Mouse (Mus musculus) heart, postnatal 10 days (tissue): ENCODE results near the gene Slc25a21. TPM values are rescaled to one million over a fixed set of nuclear protein-coding genes. Genes with fewer than 3 reads are reported as not detected.

ENCODE experiments used
- DNase-seq, 2 experiments: peaks; one replicate each; pipeline ENCODE4 v3.0.0; 2021
- intact Hi-C: fragments of 180-260 bp; cut with DNase I; formaldehyde crosslinking; loops from one replicate; pipeline ENCODE4 v1.15.1; 2025
- total RNA-seq, 2 experiments: library from RNA; stranded (reverse); gene quantifications; 2 replicates each; pipeline ENCODE4 v1.2.3; 2021

The Slc25a21 gene
- total RNA-seq, 2 experiments from 2014 or later: 0.12 TPM

DNA sequence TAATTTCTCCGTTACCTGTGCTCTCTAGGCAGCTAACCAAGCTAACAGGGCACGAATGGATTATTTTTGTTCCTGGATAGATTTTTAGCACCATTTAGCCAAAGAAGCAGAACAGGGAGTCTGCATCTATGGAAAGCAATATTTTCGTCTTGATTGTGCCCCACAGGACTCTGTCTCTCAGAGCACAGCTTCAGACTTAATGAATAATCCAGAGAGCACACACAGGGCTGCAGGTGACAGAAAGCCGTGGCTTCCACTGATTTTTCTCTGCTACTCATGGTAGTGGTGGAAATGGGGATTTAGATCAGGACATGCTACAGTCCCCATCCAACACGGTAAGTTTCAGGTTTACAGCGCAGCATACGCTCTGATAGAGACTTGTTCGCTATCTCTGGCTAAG is 299.3 kb downstream of the Slc25a21 start:
- intact Hi-C loops: no loop called here
- DNase-seq: no peak

DNA sequence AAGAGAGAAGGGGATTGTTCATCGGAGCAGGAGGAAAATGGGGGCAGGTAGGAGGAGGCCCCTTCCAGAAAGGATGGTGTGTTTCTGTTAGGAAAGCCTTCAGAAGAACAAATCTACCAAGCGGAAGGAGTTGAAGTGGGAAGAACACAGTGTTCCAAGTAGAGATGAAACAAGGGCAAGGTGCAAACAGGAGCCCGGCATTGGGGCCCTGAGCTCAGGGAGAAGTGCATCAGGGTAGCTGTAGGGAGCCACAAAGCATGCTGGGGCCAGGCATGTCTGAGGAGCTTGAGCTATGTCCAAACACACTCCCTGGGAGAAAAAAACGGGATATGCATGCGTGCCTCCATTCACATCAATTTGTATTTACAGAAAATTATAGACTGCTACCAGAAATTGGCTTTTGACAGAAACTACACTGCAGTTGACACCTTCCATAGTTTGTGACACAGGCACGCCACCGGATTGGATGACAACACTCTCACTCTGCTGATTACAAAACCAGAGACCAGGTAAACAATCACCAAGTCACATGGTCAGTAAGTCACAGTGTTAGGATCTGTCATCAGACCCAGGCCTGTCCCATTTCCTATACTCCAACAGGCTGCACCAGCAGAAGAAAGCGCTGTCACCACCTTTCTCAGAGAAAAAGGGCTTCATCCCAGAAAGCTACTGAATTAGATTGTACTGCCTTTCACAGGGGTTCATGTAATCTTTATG is 299.9 kb downstream of the Slc25a21 start:
- DNase-seq: no peak
- intact Hi-C loops: no loop called here

DNA sequence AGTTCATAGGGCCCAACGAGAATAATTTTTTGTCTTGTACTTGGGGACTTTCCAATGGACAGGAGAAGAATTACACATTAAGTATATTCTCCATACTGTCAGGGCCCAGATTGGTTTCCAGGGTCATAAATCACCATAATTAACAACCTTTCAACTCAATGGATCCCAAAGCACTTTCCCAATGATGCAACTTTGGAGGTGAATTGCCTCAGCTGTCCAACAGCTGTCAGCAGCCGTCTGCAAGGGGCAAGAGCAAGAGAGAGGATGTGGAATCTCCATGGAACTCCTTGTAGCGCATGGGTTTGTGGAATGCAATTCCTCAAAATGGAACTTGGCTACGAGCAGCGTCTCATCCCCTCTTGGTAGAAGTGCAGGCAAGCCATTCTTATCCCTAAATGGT is 302.3 kb downstream of the Slc25a21 start:
- DNase-seq: no peak
- intact Hi-C loops: no loop called here

DNA sequence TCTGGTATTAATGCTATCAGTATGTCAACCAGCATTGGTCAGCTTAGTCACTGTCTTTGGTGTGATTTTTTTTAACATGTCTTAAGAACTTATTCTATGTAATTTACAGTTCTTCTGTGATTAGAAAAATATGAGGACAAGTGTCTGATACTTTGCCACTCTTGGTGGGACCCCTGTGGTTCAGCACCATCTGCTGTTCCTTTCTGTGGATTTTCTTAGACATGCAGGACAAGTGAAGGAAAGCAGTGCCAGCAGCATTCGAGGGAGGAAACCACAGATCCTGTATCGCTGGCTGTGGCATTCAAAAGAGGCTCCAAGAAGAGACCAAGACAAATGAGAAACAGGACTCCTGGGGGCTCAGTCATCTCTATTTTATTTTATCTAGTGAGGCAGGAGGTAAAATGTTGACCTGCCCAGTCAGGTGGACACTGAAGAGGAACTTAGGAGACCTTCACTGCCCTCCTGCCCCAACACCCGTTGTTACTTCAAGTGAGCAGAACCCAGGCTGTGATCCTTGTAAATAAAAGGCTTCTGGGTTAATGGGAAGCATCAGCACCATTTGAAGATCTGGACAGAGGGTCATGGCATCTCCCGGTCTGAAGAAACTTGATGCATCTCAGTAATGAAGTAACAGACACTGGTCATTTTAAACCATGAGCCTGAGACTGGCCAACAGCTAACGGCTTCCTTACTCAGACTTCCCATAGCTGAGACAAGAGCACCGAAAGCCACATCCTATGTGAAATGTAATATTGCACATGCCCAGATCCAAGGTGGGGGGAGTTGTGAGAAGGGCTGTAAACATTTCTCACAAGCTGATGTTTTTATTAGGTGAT is 306.2 kb downstream of the Slc25a21 start:
- intact Hi-C loops: no loop called here
- DNase-seq: no peak

DNA sequence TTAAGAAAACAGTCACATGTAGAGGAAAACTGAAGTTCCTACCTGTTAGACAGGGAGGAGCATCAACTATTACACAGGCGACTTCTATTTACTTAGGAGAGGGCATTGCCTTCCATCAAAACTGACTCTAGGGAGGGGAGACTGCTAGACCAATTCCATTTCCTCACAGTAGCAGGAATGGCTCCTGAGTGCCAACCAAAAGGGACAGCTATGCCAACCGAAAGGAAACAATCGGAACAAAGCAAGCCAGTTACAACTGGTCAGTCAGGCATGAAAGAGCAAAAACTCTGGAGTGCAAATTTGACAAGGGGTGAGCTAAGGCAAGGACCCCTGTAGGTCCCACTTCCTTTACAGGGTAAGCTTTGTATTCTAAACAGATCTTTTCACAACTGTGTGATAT is 319.5 kb downstream of the Slc25a21 start:
- DNase-seq: no peak
- intact Hi-C loops: no loop called here

GRCm38 (mm10) chr12:56876549-56876948 is 320.7 kb downstream of the Slc25a21 start:
- intact Hi-C loops: no loop called here
- DNase-seq: no peak

GRCm38 (mm10) chr12:56873204-56873603 is 324.1 kb downstream of the Slc25a21 start:
- intact Hi-C loops: no loop called here
- DNase-seq: no peak

GRCm38 (mm10) chr12:56870569-56870968 is 326.7 kb downstream of the Slc25a21 start:
- DNase-seq: no peak
- intact Hi-C loops: no loop called here

DNA sequence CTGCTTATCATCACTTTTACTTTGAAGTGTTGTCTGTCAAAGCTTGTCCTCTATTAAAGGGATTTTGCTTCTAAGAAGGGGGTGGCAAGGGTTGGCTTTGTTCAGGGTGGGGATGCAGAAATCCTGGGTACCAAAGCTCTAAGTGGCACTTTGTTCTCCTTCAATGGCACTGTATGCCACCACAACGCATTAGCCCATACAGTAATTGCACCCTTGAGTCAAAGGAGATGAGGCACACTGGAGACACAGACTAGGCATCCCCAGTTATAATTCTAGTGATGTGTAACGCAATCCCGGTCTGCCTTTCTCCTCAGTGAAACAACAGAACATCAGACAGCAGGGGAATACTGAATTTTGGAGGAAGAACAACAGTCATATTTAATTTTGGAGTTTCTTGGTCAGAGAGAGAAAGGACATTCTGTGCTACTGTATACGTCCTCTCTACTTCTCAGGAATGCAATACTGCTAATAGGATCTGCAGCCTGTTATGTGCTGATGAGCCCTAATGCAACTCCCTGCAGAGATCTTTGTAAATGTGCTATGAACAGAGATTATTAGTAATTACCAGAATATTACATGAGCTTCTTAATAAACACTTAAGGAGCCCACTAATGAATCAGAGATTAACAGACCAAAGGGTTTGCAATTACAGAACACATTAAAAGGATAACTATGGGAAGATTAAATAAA is 333.3 kb downstream of the Slc25a21 start:
- intact Hi-C loops: no loop called here
- DNase-seq: no peak

- DNase-seq: no peak
- intact Hi-C loops: no loop called here
These were observed 344.6 kb downstream of the Slc25a21 start for GRCm38 (mm10) chr12:56852679-56853078.

- DNase-seq: no peak
- intact Hi-C loops: no loop called here
These were observed 345.8 kb downstream of the Slc25a21 start for GRCm38 (mm10) chr12:56851464-56851863.

DNA sequence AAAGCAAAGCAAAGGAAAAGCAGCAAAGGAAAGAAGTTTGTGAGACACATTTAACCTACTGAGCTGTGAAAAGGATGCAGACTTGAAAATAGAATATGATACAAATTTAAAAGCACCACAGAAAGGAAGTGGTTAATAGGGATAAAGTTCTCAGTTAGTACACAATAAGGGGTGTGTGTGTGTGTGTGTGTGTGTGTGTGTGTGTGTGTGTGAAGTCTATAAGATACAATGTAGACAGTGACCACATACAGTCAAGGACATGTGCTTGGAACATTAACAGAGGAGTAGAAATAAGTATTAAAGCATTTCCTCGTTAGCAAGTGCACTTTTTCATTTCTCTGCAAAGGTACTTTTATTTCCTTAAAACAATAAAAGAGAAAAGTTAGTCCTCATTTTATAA is 367.3 kb downstream of the Slc25a21 start:
- DNase-seq: no peak
- intact Hi-C loops: no loop called here

- no peak for DNase-seq
- intact Hi-C loops: no loop called here
These were observed 367.8 kb downstream of the Slc25a21 start for GRCm38 (mm10) chr12:56829455-56829883.

DNA sequence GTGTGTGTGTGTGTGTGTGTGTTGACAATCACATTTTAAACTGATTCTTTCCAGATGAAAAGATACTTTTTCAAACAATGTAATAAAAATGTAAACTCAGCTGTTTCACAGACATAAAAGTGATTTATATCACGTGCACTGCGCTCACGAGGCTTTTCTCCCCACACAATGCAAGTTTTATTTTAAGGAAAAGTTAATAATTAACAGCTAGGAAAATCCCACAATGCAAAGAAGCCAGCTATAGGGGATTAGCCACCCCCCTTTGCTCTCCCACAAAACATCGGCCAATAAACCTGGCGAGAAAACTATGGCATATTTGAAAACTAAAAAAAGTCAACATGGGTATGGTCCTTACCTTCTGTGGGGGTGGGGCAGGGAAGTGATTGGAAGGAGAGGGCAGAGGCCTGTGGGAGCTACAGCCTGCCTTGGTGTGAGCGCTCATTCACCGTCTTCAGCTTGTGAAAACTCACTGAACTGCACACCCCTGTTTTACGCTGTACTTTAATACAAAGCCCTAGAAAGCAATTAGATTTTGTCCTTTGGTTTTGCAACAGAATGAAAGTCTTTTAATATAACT is 369.4 kb downstream of the Slc25a21 start:
- DNase-seq: no peak
- intact Hi-C loops: no loop called here

DNA sequence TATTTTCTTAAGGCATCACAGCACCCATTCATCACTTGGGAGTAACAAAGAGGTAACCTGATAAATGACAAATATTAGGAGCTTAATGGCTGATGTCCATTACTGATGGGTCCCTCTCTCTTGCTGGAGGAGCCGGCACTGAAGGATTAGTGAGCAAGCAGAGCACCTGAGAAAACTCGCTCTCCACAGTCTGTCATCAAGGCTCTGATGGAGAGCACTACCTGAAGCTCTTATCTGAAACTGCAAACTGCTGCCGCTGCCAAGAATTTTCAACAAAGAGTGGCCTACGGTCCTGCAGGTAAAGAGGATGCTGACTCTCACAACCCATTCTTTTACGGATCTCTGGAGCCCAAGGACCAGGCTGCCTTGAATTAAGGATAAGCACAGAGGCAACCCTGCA is 372.6 kb downstream of the Slc25a21 start:
- DNase-seq: no peak
- intact Hi-C loops: no loop called here

DNA sequence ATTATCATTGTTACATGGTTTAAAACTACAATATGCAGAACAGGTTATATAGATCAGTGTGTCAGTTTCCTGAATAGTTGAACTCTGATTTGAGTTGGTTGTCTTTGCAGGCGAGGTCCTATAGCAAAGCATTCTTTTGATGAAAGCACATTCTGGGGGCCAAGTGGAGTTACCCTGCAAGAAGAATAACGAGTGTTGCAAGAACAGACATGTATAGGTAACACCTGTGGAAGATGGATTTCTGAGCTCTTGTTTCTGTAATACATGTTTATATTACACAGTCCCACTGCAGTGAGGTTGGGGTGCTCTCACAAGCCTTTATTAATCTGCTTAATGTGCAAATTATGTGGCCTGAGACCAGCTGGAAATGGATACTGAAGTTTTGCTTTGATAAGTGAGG is 375.1 kb downstream of the Slc25a21 start:
- intact Hi-C loops: no loop called here
- DNase-seq: no peak

- no peak for DNase-seq
- intact Hi-C loops: no loop called here
These were observed 376.7 kb downstream of the Slc25a21 start for GRCm38 (mm10) chr12:56820604-56821003.

- intact Hi-C loops: no loop called here
- DNase-seq: no peak
These were observed 389.8 kb downstream of the Slc25a21 start for GRCm38 (mm10) chr12:56807483-56807882.

DNA sequence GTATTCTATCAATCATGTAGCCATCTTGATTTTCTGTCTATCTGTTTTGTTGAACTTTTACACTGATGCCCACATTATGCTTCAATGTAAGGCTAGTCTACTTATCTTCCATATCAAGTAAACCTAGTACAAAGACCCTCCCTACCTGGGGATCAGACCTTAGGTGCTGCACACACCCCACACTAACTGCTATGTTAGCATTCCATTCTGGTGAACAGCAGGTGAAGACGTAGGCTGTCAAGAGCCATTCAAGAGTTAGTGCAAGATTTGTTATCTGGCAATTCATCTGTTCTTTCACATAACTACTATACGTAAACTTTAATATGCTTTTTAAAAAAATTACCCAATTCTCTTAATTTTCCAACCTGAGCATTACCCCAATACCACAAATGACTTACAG is 390.2 kb downstream of the Slc25a21 start:
- DNase-seq: no peak
- intact Hi-C loops: no loop called here

GRCm38 (mm10) chr12:56804487-56804886 is 392.8 kb downstream of the Slc25a21 start:
- intact Hi-C loops: no loop called here

More at GRCm38 (mm10) chr12:56804487-56804886, 392.8 kb downstream of the Slc25a21 start:
- DNase-seq: no peak
